Mouse (Mus musculus): ENCODE measurements around the gene Pdrg1.

Gene Pdrg1

DNA sequence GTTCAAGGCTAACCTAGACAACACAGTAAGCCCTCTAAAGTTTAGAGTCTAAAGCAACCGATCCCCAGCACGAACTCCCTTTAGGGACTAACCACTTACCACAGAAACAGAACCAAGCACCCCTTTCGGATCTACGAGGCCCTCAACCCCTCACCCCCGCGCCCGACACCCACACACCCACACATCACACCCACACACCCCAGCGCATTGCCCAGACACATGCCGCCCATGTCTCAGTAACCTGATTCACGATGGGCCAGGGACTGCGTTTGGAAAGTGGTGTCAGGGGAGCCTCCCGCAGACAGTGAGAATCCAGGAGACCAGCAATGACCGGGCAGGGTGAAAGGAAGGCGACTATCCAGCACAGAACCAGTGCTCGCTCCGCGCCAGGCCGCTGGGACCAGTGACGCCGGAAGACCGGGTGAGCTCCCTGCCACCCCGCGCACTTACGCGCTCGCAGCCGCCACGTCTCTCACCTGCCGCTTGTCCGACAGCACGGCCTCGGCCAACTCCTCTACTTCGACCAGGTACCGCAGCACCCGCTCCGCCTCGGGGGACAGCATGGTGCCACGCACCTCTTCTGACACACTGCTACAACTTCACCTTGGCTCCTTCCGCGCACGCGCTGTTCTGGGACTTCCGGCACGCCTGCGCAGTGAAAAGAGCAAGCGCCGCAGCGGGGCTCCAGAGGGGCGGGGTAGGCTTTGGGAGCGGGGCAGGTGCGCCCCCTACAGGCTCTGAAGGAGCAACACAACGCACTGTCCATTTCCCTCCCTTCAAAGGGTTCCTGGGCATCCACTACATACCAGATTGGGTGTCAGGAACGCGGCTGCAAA lies at the start of gene Pdrg1:
Pdrg1 (minus strand) TSS at position 670 of the 836 bp plus-strand sequence.
- peak; percentile 85 to 86 for DNase-seq

DNA sequence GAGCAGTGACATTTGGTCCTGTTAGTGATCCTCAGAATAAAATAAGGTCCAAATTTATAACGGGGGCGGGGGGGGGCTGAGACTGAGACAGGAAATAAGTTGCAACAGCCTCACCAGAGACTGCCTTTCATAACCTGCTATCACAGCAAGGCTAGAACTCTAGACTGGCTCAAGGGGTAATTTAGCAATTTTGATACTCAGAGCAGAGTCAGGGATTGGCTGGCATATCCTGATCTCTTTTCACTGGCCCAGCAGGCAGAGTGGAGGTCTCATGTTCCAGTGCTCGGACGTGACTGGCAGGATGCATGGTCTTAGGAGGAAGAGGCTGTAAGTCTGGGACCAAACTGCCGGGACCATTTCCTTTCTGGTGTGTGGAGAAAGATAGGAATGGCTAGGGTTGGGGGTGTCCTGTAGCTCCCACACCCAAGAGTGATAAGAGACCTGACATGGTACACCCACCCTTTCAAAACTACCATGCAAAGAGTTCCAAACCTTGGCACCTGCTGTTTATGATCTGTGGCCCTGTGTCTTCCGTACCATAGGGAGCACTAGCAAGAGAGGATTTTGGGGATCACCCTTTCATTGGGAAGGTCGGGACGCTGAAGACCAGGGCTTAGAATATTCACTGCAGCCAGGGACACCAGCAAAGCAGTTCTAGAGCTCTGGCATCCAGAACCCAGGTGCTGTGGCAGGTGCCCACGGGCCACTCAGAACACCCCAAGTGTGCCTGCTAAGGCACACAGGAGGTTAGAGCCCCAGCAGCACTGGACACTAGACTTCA lies 49.2 kb upstream of the Pdrg1 start:
- no peak for DNase-seq

DNA sequence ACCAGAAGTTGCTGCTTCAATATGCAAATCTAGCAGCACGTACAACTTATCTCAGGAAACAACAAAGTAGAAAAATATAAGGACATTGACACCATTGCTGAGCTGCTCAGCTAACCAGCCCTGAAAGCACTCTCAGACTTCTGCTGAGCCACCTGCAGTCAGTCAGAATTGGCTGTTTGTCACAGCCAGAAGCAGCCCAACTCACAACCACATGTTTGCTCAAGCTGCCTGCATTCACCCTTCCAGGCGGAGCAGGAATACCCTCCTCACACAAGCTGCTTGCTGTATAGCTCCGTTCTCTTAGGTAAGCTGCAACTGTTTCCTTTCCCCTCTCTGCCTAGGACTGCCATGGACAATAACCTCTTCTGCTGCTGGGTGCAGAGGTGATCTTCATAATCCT lies 48.2 kb upstream of the Pdrg1 start:
- no peak for DNase-seq

DNA sequence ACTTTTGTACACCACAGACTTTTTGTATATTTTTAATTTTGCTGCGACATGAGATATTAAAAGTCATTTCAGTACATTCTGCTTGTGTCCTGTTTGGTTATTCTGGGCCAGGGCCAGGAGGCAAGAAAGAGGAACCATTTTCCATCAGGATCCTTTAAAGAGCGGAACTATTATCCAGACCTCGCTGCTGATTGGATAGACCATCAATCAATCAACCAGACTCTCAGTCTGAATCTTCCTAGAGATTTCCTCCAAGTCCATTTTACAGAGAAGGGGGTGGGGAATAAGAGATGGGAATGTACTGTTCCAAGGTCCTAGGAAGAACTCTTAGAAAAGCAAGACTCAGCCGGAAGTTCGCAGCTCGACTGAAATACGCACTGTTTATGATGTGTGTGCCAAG lies 45.0 kb upstream of the Pdrg1 start:
- no peak for DNase-seq

DNA sequence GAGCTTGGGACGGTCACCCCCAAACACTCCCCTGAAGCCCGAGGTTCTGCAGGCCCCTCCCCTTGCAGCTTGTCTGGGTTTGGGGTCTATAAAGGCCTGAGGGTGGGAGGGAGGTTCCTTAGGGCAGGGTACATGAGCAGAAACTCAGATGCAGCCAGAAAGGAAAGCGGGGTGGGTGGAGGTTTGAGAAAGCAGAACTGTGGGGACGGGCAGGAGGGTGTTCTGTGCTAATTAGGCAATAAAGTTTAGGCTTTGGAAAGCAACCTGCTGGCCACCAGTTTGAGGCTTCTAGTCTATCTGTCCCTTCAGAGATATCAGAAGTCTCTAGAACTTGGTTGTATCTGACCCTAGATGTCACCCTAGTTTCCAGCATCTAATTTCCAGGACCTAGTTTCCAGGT lies 43.1 kb upstream of the Pdrg1 start:
- no peak for DNase-seq

DNA sequence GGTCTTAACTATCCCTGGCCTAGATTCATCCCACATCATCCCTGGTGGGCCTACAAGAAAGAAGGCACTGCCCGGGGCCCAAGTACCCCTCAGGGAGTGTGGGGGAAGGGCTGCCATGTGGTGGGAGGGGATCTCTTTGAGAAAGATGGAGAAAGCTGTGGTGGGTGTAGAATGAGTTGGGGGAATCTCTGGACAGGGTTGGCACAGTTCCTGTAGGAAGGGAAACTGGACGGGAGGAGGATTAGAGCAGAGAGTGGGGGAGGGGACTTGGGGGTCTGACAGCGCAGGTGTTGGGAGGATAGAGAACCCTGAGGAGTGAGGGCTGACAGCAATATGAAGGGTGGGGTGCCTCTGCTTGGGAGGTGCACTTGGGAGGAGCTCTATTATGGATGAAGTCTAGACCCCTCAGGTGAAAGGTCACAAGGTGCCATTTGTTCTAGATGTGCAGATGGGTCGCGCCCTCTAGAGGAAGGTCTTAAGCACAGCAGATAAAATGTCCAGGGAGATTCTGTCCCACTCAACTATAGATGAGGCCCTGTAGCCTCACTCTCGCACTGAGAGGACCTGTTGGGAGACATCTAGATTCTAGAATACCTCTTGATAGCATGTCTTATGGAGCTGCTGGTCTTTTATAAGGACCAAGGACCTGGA lies 40.2 kb upstream of the Pdrg1 start:
- DNase-seq: no peak

DNA sequence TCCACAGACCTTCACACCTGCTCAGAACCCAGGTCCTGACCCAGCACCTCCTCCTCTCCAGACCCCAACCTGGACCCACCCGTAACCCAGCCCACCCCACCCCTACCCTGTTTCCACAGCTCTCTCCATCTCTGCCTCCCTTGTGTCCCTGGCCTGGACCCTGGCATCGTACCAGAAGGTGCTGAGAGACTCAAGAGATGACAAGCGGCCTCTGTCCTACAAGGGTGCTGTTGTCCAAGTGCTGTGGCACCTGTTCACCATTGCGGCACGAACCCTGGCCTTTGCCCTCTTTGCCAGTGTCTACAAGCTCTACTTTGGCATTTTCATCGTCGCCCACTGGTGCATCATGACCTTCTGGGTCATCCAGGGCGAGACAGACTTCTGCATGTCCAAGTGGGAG lies 38.7 kb upstream of the Pdrg1 start:
- no peak for DNase-seq

DNA sequence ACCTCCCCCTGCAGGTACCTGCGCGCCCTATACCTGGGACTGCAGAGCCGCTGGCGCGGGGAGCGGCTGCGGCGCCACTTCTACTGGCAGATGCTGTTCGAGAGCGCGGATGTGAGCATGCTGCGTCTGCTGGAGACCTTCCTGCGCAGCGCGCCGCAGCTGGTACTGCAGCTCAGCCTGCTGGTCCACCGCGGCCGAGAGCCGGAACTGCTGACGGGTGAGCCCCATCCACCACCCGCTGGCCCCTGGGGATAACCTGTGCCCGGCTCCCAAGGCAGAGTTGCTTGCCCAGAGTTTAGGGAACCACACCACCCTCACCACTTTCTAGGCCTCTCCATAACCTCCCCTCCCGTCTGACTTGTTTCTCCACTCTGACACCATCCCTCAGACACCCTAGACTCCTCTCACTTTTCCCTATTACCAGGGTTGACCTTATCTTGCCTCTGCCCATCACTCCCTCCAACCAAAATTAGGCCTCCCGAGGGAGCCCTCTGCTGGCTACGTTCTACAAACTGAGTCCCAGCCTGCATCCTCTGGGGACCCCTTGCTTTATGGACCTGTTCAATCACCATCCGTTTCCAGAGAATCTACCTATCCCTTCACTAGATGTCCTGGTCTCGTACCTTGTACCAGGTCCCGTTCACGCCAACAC lies 37.6 kb upstream of the Pdrg1 start:
- DNase-seq: peak in 1 of 2 experiments; percentile 11

DNA sequence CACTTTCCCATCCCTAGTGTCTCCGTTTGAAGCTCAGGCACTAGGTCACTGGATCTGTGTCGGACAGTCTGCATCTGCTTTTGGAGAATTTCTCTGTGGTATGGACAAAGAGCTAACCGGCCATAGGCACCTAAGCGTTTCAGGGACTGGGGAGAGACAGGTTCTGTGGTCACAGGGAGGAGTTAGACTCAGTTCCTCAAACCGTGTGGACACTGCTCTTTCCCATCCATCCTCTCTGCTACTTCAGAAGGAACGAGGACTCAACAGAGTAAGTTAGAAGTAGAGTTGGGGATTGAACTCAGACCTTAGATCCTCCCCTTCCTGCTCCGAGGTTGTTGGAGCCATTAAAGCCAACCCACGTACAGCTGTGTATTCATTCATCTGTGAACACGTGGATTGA lies 36.3 kb upstream of the Pdrg1 start:
- DNase-seq: no peak

DNA sequence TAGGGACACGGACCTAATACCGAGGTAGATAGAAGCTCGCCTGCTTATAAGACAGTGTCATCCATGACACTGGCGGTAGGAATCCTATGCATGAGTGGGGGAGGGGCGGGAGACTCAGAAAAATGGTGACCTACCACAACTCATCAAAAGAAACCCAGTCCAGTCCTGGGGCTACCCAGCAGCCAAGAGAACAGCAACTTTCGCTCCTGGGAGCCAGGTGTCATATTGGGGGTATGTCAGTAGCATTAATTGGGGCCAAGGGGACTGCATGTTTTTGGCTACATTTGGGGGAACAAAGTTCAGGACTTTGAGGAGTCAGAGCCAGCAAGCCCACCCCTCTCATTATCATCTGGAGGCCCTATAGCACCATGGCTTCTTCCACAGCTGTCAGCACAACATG lies 35.9 kb upstream of the Pdrg1 start:
- DNase-seq: no peak

DNA sequence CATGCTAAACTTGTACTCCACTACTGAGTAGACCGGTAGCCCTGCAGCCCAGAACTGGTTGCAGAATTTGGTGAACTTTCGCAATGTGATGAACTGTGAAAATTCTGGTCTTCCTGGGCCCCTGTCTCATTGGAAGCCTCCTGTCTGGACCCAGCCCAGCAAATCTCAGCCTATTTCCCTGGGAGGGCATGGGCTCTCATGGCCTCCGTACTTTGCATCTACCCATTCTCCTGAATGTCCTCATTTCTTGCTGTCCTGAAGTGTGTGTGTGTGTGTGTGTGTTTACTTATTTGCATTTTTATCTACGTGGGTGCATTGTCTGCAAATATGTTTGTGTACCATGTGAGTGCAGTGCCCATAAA lies 34.8 kb upstream of the Pdrg1 start:
- no peak for DNase-seq

DNA sequence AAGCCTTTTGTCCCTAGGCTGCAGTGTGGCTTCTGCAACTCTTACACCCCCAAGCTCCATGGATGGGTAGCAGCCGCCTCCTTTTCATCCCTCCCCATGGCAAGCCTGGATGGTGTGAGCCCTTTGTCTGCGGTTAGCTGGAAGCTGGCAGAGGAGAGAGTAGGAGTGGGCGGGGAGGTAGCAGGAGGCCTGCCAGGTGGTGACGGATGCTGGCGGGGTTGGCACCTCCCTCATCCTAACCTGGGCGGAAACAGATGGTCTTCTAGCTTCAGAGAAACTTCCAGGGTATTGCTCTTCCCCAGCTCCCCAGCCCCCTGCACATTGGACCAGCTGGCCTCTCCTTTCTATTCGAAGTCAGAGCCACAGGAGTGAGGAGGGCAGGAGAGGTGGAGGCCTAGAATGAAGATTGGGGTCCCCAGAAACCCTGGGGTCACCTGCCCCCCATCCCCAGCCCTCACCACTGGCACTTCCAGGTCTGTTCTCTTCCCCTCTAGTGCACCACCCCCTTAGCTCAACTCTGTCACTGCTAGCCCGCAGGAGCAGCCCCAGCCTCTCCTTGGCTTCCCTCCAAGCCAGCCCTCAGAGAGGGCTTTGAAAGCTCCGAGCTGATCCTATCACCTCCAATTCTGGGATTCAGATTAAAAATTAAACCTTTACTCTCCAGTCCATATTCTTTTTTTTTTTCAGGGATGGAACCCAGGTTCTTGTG lies 34.2 kb upstream of the Pdrg1 start:
- DNase-seq: peak; percentile 47 to 49

DNA sequence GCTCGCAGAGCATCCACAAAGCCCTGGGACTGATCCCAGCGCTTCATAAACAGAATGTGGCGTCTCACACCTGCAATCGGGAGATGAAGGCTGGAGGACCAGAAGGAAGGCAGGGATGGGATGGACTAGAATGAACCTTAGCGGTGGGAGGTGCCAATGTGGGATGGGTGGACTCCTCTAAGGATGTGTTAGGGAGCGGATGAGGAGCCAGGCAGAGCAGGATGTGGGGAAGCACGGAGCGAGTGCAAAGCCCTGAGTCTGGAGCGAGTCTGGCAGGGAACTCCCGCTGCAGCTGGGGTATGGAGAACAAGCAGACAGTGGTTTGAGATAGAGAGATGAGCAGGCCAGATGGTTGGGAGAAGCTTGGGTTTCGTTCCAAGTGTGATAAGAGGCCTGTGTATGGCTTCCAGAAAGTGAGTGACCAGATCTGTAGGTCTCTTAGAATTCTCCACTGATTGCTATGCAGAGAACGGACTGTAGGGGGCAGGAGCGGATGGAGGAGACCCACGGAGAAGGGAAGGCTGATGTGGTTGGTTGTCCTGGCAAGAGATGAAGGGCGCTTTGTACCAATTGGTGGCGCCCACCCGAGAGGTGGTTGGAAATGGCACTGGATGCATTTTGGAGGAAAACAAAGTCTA lies 32.7 kb upstream of the Pdrg1 start:
- DNase-seq: peak in 1 of 2 experiments; percentile 22

DNA sequence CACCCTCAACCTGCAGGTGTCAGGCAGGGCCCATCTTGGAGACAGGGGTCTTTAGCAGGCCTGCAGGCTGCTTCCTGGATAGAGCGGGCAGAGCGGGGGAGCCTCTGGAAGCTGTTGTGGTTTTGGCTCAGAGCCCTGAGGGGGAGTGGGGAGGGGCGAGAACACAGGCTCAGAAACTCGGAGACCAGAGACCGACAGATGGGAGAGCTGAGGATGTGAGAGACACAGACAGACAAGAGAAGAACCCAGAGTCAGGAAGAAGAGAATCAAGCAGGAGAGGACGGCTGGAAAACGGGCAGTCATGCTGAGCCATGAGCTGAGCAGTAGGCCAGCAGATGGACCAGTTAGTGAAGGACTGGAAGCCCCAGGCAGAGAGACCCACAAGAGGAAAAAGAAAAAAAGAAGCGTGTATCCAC lies 30.7 kb upstream of the Pdrg1 start:
- DNase-seq: peak; percentile 58 to 74

DNA sequence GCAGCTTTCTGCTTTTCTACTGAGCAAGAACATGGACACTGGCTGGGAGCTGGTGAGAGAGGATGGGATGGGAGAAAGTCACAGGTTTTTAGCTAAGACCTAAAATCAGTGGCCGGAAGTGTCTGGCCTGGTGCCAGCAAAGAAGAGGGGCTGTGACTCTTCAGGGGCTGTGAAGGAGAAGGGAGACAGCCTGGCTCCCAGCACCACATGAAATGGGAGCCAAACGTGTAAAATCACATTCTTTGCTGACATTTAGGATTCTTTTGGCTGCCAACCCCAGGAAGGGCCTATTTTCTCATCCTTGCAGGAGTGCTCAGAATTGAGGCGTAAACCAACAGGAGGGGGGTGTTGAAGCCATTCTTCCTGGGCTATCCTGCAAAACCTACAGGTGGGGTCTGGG lies 28.7 kb upstream of the Pdrg1 start:
- DNase-seq: no peak

DNA sequence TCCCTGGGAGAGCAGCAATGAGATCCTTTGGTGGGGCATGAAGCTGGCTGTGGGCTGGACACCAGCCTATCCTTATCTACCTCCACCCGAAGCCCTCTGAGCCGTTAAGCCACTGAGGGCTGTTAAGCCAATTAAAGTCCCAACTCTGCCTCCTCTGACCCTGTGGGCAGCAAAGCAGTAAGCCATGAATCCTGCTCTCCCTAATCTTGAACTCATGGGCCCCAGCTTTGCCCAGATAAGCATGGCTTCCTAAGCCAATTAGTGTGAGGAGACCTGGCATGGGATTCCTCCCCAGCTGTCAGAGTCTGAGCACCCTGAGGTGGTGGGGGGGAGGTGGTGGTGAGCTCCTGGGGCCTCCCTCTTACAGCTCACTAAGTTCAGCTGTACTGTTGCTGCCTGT lies 21.5 kb upstream of the Pdrg1 start:
- DNase-seq: no peak

DNA sequence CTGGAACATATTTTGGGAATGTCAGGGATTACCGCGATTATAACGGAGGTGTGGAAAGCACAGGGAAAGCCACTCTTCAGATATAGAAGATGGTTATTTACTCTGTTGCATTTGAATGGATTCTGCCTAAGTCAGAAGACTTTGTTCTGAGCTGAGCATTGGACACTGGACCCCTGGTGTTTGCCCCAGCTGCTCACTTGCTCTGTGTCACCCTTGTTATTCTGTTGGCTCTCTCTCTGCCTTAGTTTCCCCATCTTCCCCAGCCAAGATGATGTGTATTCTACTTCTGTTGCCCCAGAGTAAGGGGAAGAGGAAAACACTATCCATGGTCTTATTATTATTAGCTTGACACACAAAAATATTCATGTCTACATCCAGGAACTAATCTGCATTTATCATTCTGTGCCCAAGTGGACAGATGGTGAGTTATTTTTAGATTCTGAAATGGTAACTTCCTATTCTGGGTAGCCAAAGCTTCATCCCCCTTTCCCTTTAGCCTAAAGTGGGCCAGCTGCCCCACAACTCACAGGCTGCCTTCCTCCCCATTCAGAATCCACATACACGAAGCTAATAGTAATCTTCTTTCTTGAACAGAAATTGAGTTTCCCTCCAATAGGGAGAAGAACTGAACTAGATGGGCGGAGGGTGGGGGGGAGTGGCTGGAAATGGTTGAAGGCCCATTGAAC lies 18.5 kb upstream of the Pdrg1 start:
- DNase-seq: no peak

DNA sequence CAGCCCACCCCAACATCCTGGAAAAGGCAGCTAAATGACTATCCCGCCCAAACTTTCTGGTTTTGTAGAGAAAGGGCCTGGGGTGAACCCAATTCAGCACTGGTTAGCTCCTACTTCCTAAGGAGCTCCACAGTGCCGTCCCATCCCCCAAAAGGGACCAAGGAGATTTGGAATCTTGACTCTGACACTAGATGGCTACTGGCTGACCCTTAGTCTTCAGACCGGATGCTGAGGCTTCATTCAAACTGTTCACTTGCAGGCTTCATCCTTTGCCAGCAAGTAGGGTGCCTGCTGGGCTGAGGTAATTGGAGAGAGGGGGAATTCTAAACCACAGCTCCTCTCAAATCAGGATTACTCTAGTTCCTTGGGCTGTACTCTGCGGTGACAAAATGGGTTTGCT lies 17.7 kb upstream of the Pdrg1 start:
- no peak for DNase-seq

DNA sequence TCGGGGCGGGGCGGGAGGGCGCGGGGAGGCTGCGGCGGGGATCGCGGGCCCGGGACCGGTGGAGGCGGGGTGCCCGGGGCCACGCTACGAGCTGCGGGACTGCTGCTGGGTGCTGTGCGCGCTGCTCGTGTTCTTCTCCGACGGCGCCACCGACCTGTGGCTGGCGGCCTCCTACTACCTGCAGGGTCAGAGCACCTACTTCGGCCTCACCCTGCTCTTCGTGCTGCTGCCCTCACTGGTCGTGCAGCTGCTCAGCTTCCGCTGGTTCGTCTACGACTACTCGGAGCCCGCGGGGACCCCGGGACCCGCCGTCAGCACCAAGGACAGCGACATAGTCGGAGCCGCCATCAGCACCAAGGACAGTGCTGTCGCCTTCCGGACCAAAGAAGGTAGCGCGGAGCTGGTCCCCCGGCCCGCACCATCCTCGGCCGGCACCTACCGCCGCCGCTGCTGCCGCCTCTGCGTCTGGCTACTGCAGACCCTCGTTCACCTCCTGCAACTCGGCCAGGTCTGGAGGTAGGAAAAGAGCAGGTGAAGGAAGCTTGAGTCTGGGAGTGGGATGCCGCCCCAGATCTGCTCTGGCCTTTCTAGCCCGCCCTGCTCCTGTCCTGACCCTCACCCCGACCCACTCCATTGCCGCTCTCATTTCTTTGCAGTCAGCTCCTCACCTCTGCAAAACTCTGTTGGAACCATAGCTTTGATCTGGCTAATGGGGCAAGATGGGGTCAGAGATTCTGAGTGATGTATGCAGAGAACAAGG lies 17.0 kb upstream of the Pdrg1 start:
- DNase-seq: peak; percentile 67 to 72

Measured in thymus, adult 18-20 months (tissue).